Mouse (Mus musculus) heart, postnatal 36 days (tissue): ENCODE data around the gene Wbp1l. TPM values are rescaled to one million over a fixed set of nuclear protein-coding genes. Genes with fewer than 3 reads are reported as not detected.

Source experiments
- DNase-seq, 2 experiments: peaks; one replicate each; pipeline ENCODE4 v3.0.0; 2021 to 2022
- intact Hi-C: fragments of 180-260 bp; cut with DNase I; formaldehyde crosslinking; loops from one replicate; pipeline ENCODE4 v1.15.1; 2025
- total RNA-seq, 2 experiments: library from RNA; stranded (reverse); gene quantifications; 2 replicates each; pipeline ENCODE4 v1.2.3; 2021

Gene Wbp1l
- total RNA-seq, 2 experiments from 2014 or later, result 51.2 to 59.1 TPM

DNA sequence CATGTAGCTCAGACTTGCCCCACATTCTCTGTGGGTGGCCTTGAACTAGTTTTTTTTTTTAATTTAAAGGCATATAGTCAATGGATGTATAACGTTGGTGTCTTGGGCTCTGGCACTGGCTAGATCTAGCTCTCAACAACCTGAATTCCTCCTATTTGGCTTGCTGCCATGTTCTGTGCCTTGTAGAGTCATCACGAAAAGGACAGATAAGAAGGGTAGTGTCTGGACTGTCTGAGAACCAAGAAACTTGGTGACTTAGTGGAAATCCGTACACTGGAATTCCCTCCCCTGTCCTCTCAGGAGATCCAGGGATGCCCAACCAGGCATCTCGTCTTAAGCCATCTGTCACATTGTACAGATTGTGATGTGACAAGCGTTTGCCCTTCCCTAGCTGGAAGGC is 54.3 kb downstream of the Wbp1l start:
- intact Hi-C loops, result no loop called here
- no peak for DNase-seq

DNA sequence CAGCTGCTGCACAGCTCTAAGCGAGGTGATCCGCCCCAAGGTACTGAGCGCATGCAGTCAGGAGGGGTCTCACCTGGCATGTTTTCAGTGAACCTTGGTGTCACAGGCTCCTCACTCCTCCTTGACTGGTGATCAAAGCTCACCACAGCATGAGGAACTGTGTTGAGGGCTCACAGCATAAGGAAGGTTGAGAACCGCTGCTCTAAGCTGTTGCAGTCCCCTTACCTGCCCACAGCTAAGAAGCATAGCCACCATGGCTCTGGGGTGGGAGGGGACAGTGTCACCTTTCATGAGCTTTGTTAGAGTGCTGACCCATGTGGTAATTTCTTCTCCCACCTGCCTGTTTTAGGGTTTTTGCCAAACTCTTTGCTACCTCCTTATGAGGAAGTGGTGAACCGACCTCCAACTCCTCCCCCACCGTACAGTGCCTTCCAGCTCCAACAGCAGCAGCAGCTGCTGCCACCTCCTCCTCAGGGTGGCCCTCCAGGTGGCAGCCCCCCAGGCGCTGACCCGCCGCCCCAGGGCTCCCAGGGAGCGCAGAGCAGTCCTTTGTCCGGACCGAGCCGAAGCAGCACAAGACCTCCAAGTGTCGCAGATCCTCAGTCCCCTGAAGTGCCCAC is 54.8 kb downstream of the Wbp1l start:
- DNase-seq, result no peak
- intact Hi-C loops, result no loop called here

DNA sequence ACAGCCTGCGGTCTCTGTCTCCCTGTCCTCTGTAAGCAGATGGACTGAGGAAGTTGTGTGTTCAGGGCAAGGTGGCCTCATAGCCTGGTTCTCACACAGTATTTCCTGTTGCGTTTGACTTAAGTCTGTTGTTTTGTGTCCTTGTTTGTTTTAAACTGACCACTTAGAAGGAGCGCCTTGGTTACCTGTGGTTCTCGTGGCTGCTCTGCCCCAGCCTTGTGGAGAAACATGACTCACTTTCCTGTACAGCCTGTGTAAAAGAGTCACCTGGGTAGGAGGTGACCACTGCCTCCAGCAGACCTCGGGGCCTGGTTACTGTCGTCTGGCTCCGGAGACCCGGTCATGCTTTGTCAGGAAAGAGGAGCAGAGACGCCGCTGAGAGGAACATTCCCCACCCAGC is 56.7 kb downstream of the Wbp1l start:
- intact Hi-C loops, result no loop called here
- no peak for DNase-seq

DNA sequence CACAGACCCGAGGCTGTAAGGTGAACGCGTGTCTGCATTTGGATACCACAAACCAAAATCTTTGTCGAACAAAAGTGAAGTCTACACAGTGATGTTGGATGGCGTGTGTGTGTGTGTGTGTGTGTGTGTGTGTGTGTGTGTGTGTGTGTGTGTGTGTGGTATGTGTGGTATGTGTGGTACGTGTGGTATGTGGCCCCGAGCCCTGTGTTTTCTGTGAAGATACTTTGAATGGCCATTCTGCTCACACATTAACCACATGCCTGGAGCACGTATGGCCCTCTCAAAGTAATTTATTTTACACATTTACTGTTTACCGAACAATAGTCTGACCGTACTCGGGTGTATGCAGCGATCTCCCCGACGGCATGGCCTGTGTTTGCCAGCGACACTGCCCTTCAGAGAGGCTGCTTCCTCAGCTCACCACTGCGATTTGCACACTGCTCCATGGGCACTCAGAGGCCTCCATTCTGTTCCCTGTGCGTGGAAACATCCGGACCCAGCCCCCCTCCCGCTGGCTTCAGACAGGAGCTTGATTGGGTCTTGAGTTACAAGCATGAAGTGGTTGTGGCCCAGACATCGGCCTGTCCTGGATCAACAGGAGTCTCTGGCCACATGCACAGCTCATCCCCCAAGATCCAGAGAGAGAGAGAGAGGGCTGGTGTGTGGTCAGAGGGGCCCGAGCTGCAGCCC is 57.4 kb downstream of the Wbp1l start:
- no peak for DNase-seq
- intact Hi-C loops, result no loop called here

DNA sequence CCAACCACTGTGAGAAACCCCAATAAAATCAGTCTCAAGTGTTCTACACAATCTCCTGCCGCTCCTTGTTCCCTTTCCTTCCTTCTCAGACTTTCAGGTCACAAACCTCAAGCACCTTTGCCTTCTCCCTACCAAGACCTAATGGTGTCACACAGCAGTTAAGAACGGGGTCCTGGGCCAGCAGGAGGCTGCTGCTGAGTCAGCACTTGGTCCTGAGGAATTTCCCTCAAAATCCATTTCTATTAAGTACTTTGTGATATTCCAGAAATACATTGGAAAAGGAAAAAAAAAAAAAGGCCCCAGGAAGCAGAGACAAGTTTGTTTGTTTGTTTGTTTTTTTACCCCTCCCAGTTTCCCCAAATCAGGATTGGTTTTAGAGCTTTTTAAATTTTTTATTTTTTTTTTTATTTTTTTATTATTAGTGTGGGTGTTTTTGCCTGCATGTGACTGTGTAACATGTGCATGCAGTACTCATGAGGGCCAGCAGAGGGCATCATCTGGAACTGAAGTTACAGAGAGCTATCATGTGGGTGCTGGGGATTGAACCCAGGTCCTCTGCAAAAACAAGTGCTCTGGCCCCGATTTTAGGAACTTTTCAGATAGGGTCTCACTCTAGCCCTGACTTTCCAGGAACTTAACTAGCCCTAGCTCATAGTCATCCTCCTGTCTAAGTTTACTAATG is 58.6 kb downstream of the Wbp1l start:
- intact Hi-C loops, result no loop called here
- DNase-seq, result peak in 1 of 2 experiments; percentile 40

DNA sequence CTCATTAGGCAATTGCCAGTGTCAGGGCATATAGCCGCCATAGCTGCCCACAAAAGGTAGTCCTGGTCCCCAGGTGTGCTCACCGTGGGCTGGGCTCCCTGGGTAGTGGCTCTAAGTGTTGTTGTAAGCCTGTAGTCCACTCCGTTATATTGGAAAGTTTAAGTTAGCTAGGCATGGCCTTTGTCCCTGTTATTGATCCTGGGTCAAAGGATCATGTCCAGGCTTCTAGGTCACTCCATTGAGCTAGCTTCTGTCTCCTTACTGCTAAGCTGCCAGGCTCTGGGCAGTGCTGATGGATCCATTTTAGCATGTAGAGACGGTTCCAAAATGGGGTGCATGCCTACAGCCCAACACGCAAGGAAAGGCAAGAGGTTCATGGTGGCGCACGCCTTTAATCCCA is 59.5 kb downstream of the Wbp1l start:
- intact Hi-C loops, result no loop called here
- no peak for DNase-seq

DNA sequence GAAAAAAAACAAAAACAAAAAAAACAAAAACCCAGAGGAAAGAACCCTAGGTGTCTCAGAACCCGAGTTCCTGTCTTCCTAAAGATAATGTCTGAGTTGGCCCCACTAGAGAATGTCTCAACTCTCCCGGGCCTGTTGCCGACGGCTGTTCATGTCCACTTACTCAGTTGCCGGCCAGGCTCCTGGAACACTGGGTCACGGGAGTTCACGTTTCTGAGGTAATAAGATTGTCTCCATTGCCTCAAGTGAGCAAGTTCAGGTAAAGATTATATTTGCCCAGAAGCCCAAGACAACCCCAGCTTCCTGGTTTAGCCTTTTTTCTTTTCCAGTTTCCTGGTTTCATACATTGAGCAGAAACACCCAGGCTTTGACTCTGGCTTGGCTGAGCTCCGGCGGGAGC is 60.0 kb downstream of the Wbp1l start:
- intact Hi-C loops, result no loop called here
- peak in 1 of 2 experiments; percentile 6 for DNase-seq

DNA sequence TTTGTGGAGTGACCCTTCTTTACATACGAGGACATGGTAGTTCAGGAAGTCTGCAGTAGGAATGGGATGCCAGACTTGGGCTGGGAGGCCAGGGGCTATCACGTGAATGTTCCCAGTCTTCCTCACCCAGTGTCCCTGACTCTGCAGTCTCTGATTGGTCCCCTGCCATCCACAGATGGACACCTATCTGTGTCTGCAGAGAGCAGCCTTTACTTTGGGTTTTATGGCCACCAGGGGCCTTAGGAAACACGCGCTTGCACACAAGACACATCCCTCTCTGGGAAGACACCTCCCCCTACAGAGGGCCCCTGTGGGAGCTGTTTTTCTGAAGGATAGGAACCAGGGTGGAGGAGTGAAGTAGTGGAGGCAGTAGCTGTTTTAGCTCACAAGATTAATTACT is 62.6 kb downstream of the Wbp1l start:
- DNase-seq, result no peak
- intact Hi-C loops, result no loop called here

DNA sequence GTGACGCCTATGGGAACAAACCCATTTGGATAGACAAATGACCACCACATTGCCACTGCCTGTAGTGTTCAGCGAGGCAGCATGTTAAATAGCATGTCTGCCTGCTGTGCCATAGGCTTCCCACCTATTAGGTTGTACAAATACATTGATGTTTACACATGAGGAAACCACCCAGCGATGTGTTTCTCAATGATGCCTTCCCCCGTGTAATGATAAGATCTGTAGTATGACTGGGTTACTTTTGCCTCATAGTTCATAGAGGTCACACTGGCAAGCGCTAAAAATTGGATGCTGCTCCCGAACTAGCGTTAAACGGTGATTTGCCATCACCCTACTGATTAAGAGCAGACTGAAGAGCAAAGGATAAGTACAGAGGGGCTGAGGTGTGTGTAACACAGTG is 63.3 kb downstream of the Wbp1l start:
- DNase-seq, result no peak
- intact Hi-C loops, result no loop called here

DNA sequence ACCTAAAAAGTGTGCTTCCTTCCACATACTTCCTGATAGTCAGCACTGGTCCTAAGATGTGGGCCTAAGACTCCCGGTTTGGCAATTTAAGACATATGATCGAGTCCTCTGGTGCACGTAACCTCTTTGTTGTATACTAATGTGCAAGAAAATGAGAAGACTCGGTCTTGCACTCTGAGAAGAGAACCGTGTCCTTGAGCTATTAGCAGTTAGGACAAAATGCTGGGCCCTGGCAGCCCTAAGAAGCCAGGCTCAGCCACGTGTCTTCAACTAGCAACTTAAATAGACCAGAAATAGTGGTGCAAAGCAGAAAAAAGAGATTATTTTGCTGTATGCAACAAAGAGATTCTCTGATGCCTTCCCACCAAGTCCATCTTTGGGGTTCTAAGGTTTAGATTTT is 63.9 kb downstream of the Wbp1l start:
- no peak for DNase-seq
- intact Hi-C loops, result no loop called here

DNA sequence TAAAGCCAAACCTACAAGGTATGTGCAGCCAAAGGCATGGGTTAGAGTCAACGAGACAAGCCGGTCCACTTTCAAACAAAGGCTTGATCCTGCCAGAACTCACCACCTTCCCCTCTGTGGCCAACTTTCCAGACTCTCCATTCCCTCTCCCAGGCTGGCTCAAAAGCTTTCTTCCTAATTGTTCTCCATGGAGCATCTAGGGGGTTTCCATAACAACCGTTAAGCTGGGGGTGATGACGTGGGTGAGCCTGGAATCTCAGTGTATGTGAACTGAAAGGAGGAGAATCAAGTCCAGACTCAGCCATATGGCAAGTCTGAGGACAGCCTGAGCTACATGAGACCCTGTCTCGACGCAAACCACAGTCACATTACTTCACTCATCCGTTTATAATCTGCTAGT is 66.6 kb downstream of the Wbp1l start:
- intact Hi-C loops, result no loop called here
- no peak for DNase-seq

DNA sequence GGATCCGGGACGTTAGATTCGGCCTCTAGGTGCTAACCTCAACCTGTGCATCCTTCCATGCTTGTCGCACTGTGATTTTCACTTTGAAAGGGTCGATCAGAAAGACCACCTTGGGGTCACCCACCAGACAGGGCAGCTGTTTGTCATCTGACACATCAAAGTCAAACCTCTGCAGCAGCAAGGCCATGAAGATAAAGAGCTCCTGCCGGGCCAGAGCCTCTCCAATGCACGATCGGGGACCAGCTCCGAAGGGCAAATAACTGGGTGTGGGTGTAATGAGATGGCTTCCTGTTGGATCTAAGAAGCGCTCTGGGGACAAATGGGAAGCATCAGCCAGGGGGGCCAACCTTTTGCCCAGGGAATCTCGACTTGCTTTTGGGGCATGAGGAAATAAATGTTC is 68.4 kb downstream of the Wbp1l start:
- intact Hi-C loops, result no loop called here
- no peak for DNase-seq

DNA sequence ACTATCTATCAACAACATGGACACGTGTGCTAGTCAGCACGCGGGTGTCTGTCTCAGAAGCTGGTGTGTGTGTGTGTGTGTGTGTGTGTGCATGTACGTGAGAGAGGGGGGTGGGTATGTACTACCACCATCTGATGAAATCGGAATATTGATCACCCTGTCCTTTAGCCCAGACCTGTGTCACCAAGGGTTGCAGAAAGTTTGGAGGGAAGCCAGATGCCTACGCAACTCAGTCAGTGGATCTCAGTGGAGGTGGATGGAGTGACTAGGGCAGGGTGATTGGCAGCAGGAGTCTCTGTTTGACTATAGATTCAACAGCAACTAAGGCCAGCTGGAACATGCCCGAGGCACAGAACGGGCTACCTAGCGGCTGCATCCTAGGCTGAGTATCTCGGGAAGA is 69.4 kb downstream of the Wbp1l start:
- intact Hi-C loops, result no loop called here
- DNase-seq, result no peak

DNA sequence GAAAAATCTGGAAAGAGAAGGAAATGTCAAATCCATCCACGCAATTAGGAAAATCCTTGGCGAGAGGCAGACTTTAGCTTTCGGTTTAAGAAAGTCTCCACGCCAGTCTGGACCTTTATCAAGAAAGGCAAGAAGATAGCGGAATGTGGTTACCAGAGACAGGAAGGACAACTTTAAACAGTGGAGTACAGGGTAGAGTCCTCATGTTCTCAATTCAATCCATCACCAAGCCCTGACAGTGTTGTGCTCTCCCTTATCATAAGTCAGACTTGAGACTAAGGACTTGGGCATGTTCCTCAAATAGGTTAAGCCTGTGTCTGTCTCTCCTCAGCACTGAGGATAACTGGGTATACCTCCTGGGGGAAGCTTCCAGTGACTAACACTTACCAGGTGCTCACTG is 70.9 kb downstream of the Wbp1l start:
- intact Hi-C loops, result loop anchor here (1.0 to 5.0 kb wide), 4 partner anchors 70 to 322 kb away; no protein-coding TSS in a partner anchor
- no peak for DNase-seq

DNA sequence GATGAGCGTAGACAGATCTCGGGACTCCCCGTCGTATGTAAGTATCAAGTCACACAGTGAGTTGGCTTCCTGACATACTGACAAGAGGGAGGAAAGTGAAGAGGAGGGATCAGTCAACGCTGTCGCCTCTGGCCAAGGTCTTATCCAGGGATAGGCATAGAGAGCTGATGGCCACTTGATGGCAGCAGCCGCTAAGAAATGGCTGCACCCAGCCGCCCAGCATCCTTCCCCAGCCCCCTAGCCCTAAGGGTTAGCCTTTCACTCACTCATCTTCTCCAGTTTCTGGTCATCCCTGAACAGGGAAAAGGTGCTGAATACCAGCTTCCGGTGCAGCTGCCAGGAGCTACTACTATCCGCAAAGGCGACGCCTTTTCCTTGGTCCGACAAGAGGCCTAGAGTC is 71.8 kb downstream of the Wbp1l start:
- peak; percentile 68 to 71 for DNase-seq
- intact Hi-C loops, result loop anchor here (1.0 to 5.0 kb wide), 4 partner anchors 70 to 322 kb away; no protein-coding TSS in a partner anchor

DNA sequence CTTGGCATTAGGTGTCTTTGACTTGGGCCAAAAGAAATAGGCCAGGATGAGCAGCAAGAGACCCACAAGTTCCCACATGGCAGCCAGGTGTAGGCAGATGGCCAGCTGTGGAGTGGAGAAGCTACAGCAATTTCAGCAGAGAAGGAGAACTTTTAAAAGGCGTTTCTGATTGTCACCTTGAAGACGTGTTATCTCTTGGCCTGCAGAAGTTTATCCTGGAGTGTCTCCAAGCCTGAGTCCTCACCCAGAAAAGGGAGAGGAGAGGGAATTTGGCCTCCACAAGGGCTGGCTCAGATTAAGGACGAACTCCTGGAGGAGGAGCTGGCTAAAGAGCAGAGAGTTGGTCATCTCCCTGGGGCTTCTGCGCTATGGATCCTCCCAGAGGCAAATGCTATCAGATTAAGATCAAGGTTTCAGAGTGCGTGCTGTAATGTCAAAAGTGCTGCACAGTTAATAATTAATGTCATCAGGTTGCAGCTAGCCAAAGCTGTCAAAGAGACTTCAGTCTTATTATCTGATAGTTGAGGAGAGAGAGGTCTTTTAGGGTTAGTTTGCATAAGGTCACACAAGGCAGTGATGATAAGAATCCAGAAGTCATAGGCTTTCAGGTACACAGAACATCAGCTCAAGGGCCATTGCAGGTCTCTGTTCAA is 74.0 kb downstream of the Wbp1l start, which contains the start of gene Cyp17a1:
Gene Cyp17a1 (minus strand): TSS at position 407 of the 653 bp plus-strand sequence.
- intact Hi-C loops, result loop anchor here (5.0 kb wide), 1 partner anchor 319 kb away; no protein-coding TSS in a partner anchor
- no peak for DNase-seq

DNA sequence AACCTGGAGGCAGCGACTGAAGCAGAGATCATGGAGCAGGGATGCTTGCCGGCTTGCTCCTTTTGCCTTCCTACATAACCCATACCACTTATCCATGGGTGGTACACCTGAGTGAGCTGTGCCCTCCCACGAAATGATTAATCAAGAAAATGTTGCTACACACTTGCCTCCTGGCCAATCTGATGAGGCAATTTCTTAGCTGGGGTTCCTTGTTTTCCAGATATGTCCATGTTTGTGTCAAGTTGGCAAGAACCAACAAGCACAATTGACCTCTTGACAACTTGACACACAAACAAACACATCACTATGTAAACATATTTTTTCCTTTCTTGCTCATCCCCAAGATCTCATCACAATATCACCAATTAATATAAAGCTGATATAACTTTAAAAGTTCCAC is 76.8 kb downstream of the Wbp1l start:
- intact Hi-C loops, result no loop called here
- DNase-seq, result no peak

DNA sequence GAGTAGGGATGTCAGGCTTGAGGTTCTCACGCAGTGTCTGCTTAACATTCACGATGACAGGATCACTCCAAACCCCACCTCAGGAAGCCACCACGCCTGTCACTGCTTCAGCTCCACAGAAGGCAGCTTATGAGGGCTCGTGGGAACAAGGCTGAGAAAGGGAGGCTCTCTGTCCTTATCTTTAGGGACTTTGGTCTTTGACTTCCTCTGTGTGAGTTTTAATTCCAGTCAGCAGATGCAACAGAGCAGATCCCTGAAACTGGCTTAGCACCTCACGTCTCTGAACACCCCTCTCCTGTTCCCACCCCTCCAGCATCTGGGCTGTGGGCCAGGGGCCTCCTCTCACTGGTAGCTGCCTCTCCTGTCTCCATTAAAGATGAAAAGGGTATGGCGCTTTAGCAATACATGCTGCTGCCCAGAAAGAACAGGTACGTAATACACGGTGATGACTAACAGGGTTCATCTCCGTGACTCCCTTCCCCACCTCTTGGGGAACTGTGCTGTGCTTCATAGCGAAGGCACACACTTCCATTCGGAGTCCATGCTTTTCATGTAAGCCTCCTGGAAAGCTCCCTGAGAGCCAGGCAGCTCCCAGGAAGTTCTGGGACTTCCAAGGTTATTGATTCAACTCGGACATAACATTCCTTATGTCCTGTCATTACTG is 81.0 kb downstream of the Wbp1l start:
- intact Hi-C loops, result no loop called here
- DNase-seq, result no peak

DNA sequence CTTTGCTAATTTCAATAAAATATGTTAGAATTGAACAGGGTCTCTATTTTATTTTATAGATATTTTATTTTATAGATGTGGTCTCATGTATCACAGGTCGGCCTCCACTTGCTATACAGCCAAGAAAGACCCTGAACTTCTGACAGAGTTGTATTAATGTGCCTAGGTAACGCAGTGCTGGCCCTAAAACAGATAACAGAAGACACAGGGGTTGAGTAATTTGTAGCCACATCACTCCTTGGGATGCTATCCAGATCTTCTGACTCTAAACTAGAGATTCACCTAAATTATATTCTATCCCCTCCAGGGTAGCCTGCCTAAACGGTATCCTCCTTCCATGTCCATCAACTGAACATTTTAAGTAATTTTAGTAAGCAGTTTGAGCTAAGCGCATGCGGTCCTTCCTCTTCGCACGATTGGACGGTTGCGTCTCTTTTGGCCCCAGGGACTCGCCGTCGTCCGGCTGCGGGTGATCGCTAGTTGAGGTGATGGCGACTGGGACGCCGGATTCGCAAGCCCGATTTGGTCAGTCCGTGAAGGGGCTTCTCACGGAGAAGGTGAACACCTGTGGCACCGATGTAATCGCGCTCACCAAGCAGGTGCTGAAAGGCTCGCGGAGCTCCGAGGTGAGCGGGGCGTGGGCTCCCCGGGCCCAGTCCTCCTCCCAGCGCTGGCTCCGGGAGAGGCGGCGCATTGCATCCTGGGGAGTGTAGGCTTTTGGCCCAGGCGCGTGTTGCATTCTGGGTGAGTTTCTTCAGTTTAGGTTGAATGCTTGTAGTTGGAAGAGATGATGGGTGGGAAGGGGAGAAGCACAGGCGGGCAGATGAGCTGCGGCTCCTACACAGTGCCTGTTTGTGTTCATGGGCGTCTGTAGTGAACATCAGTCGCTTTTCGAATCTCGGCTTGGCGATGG is 90.8 kb downstream of the Wbp1l start, which contains the start of gene Borcs7:
Gene Borcs7 (plus strand): TSS at position 447 of the 913 bp plus-strand sequence.
- intact Hi-C loops, result loop anchor here (2.0 kb wide), 1 partner anchor 17 kb away; the partner anchor contains the start of gene As3mt
- DNase-seq, result peak; percentile 89 to 93
